In the genomic region with DNA sequence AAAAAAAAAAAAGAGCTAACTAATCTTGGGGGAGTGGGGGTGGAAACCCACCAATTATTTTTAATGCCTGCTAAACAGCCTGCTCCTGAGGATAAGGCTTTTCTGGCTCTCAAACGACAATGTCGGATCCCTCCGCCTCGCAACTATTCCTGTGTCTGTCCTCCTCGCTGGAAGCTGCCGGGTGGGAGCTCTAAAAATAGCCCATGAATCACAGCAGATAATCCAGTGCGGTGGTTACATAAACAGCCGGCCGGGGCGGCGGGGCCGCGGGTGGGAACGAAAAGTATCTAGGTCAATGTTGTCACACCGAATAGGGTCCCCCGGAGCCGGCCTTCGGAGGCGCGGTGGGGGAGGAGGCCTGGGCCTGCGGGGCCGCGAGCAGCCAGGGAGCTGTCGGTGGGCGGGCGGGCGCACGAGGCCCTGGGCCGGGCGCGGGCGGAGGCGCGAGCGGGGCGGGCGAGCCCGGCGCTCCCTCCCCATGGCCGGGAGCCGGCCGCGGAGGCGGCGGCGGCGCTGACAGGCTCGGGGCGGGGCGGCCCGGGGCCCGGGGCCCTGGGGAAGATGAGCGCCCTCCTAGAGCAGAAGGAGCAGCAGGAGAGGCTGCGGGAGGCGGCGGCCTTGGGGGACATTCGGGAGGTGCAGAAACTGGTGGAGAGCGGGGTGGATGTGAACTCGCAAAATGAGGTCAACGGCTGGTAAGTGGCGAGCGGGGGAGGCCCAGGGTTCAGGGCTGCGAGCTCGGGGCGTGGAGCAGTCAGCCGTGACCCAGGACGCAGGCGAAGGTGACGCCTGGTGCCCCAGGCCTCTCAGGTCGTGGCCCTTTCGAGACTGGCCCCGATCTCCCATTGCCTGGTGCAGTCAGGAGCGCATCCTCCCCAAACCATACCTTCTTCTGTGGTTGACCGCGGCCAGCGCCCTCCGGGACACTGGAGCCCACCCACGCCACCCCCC, we compare ENCODE assay signal across 7 mouse cellular contexts. TPM values are rescaled to one million over a fixed set of nuclear protein-coding genes. Genes with fewer than 3 reads are reported as not detected.
DNase-seq lines count a peak whose midpoint lies in the region; ATAC-seq lines count a peak whose summit lies in the region.

A gene (plus strand): TSS at position 309 of the 951 bp plus-strand sequence.

- peak; percentile 91 for ATAC-seq in granulocyte monocyte progenitor cell, adult 5-6 weeks (replicated peaks; ENCODE audit: poor library complexity, severe bottlenecking)
- peak; percentile 90 for ATAC-seq in midbrain, embryonic 13.5 days

- under 1% methylated on average over 78 of the region's 78 CpGs for WGBS in embryonic facial prominence, embryonic 10.5 days
- under 1% methylated on average over 78 of the region's 78 CpGs for WGBS in limb, embryonic 10.5 days
- 1% methylated on average over 68 of the region's 78 CpGs for WGBS in midbrain, embryonic 13.5 days

- peak; percentile 96 for DNase-seq in adrenal gland, postnatal 10 days
- peak; percentile 95 for DNase-seq in embryonic facial prominence, embryonic 10.5 days (ENCODE audit: low spot score)
- DNase-seq in kidney, adult 11 months = peak; percentile 95
- DNase-seq in limb, embryonic 10.5 days (ENCODE audit: low spot score) = peak; percentile 94
- peak; percentile 73 for DNase-seq in spleen, adult 12 weeks (ENCODE audit: low spot score)

- peak within 1 kb of the TSS; percentile 95 for H3K9ac ChIP-seq in midbrain, embryonic 13.5 days (replicated peaks)

- peak within 1 kb of the TSS; percentile 98 for H3K27ac ChIP-seq in embryonic facial prominence, embryonic 10.5 days (replicated peaks)
- H3K27ac ChIP-seq in limb, embryonic 10.5 days = peak within 1 kb of the TSS; percentile 99
- peak within 1 kb of the TSS; percentile 99 for H3K27ac ChIP-seq in midbrain, embryonic 13.5 days

- H3K9me3 ChIP-seq in embryonic facial prominence, embryonic 10.5 days = no peaks in the 10 kb centered on the region
- H3K9me3 ChIP-seq in limb, embryonic 10.5 days (replicated peaks) = no peaks in the 10 kb centered on the region
- no peaks in the 10 kb centered on the region for H3K9me3 ChIP-seq in midbrain, embryonic 13.5 days

- H3K4me2 ChIP-seq in midbrain, embryonic 13.5 days (replicated peaks) = peak within 1 kb of the TSS; percentile 78

- H3K27me3 ChIP-seq in embryonic facial prominence, embryonic 10.5 days (replicated peaks; ENCODE audit: low read depth, poor library complexity, severe bottlenecking) = no peaks in the 10 kb centered on the region
- no peaks in the 10 kb centered on the region for H3K27me3 ChIP-seq in limb, embryonic 10.5 days (ENCODE audit: low read depth, poor library complexity, severe bottlenecking)
- no peaks in the 10 kb centered on the region for H3K27me3 ChIP-seq in midbrain, embryonic 13.5 days

- H3K4me3 ChIP-seq in embryonic facial prominence, embryonic 10.5 days = peak within 1 kb of the TSS; percentile 82
- peak within 1 kb of the TSS; percentile 88 for H3K4me3 ChIP-seq in limb, embryonic 10.5 days
- H3K4me3 ChIP-seq in midbrain, embryonic 13.5 days (replicated peaks) = peak within 1 kb of the TSS; percentile 70

- H3K36me3 ChIP-seq in embryonic facial prominence, embryonic 10.5 days (replicated peaks) = no peaks in the 10 kb centered on the region; the same call in 1 of the 2 replicates
- H3K36me3 ChIP-seq in limb, embryonic 10.5 days = peaks cover 4% of the 10 kb centered on the region; the same call in 1 of the 2 replicates
- no peaks in the 10 kb centered on the region for H3K36me3 ChIP-seq in midbrain, embryonic 13.5 days

- peaks cover 35% of the 10 kb centered on the region for H3K4me1 ChIP-seq in embryonic facial prominence, embryonic 10.5 days
- H3K4me1 ChIP-seq in limb, embryonic 10.5 days = peaks cover 35% of the 10 kb centered on the region
- peaks cover 48% of the 10 kb centered on the region for H3K4me1 ChIP-seq in midbrain, embryonic 13.5 days (replicated peaks)

RNA-seq across cellular contexts. Expression of the gene that starts here (rescaled TPM):
- 100 to 1,000 TPM; 110 to 130 TPM for total RNA-seq in adrenal gland, postnatal 10 days (2021)
- 14.8 and 15.3 TPM in 2 replicates for polyA plus RNA-seq in embryonic facial prominence, embryonic 10.5 days (2016; fragmentation: Nextera tagmentation; extraction: Ambion mirVana)
- total RNA-seq in granulocyte monocyte progenitor cell, adult 5-6 weeks (2014; fragmentation: Nextera tagmentation) = 38.6 and 39.7 TPM in 2 replicates
- 46.9 and 67.0 TPM in 2 replicates for total RNA-seq in granulocyte monocyte progenitor cell, adult 5-6 weeks (2017)
- 18.1 and 21.3 TPM in 2 replicates for polyA plus RNA-seq in limb, embryonic 10.5 days (2016; fragmentation: Nextera tagmentation; extraction: Ambion mirVana)
- polyA plus RNA-seq in midbrain, embryonic 13.5 days (2015; fragmentation: Nextera tagmentation; extraction: Ambion mirVana) = 10.0 and 11.0 TPM in 2 replicates

Comparison
In these comparisons a context has a peak if more than half of its experiments do, and no peak if none do; other contexts are left out.
1. Peak in every context shown above with its lines: DNase-seq, ATAC-seq, H3K4me3 ChIP-seq and H3K27ac ChIP-seq.